Mouse (Mus musculus) embryonic fibroblast, embryonic 13.5 days (primary cell): ENCODE results near the gene H2al2a. TPM values are rescaled to one million over a fixed set of nuclear protein-coding genes. Genes with fewer than 3 reads are reported as not detected.
"Not testable (repeated sequence)": the region's sequence is repeated elsewhere in the genome, so short reads cannot be mapped to it uniquely, and the experiment has no call there.

Source experiments
- H3K27ac ChIP-seq: 2 replicates; pipeline ENCODE4 v1.5.1; 2012; ENCODE audit warnings: low read length, control low read depth, inconsistent platforms; ENCODE audit not compliant: insufficient read depth
- H3K4me1 ChIP-seq: 2 replicates; pipeline ENCODE4 v1.6.1; 2011; ENCODE audit warnings: low read length; ENCODE audit not compliant: control insufficient read depth, insufficient read depth
- H3K4me3 ChIP-seq: 2 replicates; pipeline ENCODE4 v1.5.1; 2011; ENCODE audit warnings: mild to moderate bottlenecking, control low read depth, low read length; ENCODE audit not compliant: insufficient read depth
- CTCF ChIP-seq: IDR thresholded peaks from 2 replicates; pipeline ENCODE4 v1.5.1; 2011; ENCODE audit warnings: mild to moderate bottlenecking, control low read depth, low read length, moderate library complexity, borderline replicate concordance; ENCODE audit not compliant: insufficient read depth
- POLR2A ChIP-seq: IDR thresholded peaks from 2 replicates; pipeline ENCODE4 v1.6.1; 2011; ENCODE audit warnings: low read depth, mild to moderate bottlenecking, control low read depth, low read length, moderate library complexity
- polyA plus RNA-seq: library from polyadenylated mRNA; stranded (reverse); fragments of >200 nt; gene quantifications from 2 replicates; pipeline ENCODE4 v1.2.4, GENCODE M21; 2011; ENCODE audit warnings: low read depth; ENCODE audit not compliant: missing spikeins, insufficient read length

The H2al2a gene
- polyA plus RNA-seq, 1 experiment: not detected

DNA sequence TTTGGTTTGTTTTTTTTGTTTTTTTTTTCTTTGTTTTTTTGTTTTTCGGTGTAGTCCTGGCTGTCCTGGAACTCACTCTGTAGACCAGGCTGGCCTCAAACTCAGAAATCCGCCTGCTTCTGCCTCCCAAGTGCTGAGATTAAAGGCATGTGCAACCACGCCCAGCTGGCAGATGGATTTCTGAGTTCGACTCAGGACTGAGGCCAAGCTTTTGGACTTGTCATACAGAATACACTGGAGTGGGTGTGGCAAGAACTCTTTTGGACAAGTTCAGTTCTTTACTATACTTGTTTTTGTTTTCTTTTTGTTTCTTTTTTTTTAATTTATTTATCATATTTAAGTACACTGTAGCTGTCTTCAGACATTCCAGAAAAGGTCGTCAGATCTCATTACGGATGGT is 18.1 kb downstream of the H2al2a start:
- peaks cover 3% of the 10 kb centered on the region; the same call in 1 of the 2 replicates for H3K4me1 ChIP-seq

DNA sequence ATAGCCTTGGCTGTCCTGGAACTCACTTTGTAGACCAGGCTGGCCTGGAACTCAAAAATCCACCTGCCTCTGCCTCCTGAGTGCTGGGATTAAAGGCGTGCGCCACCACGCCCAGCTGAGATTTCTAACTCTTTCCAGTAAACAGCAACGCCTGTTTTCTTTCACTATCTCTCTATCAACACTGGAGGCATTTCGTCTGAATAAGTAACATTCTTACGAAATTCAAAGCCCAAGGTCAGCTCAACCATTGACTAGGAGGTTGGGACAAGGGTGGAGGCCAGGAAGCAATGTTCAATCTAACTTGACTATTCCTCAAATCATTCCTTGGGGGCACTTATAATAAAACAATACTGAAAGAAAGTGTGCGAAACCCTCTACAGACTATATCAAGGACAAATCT is 18.5 kb downstream of the H2al2a start:
- not testable (repeated sequence) for H3K27ac ChIP-seq, H3K4me1 ChIP-seq, H3K4me3 ChIP-seq

More for the DNA sequence above, 18.1 kb downstream of the H2al2a start:
- no peak overlapping the region for H3K4me3 ChIP-seq
- TF ChIP-seq POLR2A (no peak), CTCF (no peak)
- H3K27ac ChIP-seq: no peak overlapping the region

DNA sequence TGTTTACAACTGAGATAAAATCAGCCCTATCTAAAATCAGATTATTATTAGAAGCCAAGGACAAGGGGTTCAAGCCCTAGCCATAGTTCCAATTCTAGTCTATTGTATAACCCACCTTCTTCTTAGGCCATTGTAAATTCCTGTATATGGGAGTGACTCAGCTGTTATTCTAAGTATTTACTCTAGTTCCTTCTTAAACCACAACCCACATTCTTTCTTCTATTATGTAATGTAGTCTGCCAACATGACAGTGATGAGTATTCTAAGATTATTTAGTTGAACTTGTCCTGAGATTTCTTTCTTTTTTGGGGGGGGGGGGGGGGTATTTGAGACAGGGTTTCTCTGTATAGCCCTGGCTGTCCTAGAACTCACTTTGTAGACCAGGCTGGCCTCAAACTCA is 19.1 kb downstream of the H2al2a start:
- H3K27ac ChIP-seq, H3K4me1 ChIP-seq, H3K4me3 ChIP-seq: not testable (repeated sequence)

DNA sequence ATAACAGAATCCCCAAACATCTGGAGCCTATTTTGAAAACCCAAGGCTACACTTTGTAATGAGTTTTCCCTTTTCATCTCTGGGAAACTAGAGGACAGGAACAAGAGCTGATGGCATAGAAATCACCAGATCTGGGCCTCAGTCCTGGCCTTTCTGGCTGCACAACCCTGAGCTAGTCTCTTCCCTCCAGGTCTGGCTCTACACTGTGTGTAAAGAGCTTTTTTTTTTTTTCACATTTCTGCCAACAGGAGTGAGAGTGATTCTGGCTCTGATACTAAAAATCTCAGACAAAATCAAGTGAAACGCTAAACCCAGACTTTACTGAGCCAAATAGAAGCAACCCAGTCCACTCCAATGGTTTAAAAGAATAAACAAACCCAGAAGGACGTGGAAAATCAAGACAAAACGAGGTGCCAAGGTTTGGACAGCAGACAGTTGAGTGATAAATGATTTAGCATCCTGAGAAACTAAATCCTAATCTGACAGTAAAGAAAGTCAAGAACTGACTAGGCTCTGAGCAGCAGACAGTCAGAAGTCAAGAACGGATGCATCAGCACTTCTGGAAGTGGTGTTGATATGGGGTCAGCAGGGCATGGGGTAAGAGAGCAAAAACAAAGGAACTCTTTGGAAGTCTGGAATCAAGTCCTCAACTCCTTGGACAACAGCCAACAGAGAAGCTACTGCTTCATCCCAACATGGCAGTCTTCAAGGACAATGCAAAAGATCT is 21.0 kb downstream of the H2al2a start:
- Histone ChIP-seq H3K27ac (no peak overlapping the region), H3K4me3 (no peak overlapping the region)

DNA sequence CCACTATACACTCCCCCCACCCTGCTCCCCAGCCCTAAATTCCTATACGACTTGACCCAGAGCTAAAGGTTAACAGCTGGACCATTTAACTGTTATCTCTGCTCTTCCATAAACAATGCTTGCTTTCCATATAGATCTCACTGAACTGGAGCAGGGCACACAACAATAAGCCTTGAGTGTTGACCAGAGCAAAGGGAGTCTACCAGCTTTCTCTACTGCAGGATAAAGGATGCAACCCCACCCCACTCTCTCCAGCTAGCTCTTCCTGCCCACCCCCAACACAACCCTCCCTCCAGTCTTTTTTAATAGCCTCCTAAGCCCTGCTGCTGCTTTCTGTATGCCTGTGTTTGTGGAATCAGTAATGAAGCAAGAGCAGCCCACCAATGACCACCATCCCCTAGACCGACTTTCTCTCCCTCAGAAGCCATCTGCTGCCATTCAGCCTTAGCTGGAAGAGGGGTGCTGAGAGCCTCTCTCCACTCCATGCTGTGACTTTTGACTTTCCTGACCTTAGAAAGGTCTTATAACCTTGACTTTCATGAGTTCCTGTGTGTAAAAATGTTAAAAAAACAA is 22.8 kb downstream of the H2al2a start:
- no peak overlapping the region for H3K27ac ChIP-seq
- no peak overlapping the region for H3K4me3 ChIP-seq
- TF ChIP-seq POLR2A: no peak
- no peak for TF ChIP-seq CTCF
- H3K4me1 ChIP-seq: peaks cover 8% of the 10 kb centered on the region

More for the DNA sequence above, 21.0 kb downstream of the H2al2a start:
- H3K4me1 ChIP-seq: peaks cover 6% of the 10 kb centered on the region
- TF ChIP-seq POLR2A: no peak
- no peak for TF ChIP-seq CTCF

DNA sequence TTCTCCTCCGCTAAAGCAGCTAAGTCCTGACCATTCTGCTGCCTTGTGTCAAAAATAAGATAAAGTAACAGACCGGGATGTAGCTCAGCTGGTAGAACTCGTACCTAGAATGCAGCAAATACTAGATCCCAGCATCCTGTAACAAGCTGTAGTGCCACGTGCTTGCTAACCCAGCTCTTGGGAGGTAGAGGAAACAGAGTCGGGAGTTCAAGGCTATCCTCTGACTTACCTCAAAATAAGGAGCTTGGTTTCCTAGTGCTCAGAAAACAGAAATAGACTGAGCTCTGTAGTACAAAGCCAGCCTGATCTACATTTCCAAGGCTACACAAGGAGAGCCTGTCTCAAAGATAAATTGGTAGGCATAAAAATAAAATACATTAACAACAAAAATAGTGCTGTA is 23.5 kb downstream of the H2al2a start:
- TF ChIP-seq POLR2A (no peak), CTCF (no peak)
- peaks cover 8% of the 10 kb centered on the region for H3K4me1 ChIP-seq
- no peak overlapping the region for H3K27ac ChIP-seq
- H3K4me3 ChIP-seq: no peak overlapping the region

DNA sequence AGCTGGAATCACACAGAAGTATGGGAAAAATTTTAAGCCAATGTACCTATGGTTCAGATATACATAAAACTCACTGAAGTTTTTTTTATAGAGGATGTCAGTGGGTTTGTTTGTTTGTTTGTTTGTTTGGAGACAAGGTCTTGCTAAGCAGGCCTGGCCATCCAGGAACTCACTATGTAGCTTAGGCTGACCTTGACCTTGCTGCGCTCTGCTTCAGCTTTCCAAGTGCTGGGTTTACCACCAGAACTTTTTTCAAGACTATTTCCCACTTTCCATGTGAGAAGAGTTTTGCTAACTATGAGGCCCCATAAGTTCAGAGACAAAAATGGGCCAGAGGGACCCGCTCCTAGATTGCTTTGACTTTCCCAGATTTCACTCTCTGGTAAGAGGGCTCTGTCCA is 23.9 kb downstream of the H2al2a start:
- TF ChIP-seq CTCF (no peak), POLR2A (no peak)

DNA sequence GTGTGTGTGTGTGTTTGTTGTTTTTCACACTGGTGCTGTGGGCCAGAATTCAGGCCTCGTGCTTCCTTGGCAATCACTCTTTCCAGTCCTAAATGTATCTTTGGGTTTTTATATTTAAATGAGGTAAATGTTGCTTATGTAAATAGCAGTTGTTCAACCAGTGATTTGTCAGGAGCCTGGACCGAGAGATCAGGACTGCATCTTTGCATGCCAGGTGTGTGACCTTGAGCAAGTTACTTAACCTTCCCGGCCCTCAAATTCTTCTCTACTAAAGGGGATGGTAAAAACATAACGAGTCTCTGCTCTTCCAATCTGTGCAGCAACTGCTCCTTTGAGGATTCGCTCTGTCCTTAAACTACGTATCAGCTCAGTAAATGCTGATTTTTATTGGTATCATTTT is 25.4 kb downstream of the H2al2a start:
- peaks cover 8% of the 10 kb centered on the region for H3K4me1 ChIP-seq
- no peak overlapping the region for H3K4me3 ChIP-seq
- no peak overlapping the region for H3K27ac ChIP-seq
- no peak for TF ChIP-seq CTCF
- no peak for TF ChIP-seq POLR2A

More for the DNA sequence above, 23.9 kb downstream of the H2al2a start:
- no peak overlapping the region for H3K27ac ChIP-seq
- no peak overlapping the region for H3K4me3 ChIP-seq
- H3K4me1 ChIP-seq: peaks cover 8% of the 10 kb centered on the region

DNA sequence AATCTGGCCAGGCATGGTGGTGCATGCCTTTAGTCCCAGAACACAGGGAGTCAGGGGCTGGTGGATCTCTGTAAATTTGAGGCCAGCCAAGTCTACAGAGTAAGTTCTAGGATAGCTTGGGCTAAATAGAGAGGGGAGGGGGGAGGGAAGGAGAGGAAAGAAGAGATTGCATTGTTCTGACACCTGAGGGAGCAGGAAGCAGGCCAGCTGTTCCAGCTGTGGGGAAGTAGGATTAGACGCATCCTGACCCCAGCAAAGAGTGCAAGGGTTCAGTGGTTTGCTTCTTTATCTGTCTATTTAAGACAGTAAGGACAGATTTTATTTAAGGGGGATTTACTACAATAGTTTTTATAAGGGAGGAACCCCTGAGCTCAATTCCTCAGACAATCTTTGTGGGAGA is 26.1 kb downstream of the H2al2a start:
- H3K27ac ChIP-seq: no peak overlapping the region
- TF ChIP-seq CTCF (no peak), POLR2A (no peak)
- no peak overlapping the region for H3K4me3 ChIP-seq
- H3K4me1 ChIP-seq: peaks cover 8% of the 10 kb centered on the region

DNA sequence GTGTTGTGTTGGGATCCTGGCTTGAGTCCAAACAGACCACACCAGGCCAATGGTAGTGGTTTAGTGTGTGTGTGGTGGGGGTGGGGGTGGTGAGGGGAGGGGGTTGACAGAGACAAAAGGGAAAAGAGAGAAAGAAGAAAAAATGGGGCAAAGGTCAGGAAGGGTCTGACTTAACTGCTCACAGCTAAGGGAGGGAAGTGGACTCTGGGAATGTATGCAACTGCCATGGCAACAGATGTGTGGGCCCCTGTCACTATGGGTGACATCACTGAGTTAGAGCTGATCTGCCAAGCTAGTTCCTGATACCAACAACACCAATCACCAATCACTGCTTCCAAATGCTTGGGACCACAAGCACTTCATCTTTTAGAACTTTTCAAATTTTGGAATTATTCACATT is 26.6 kb downstream of the H2al2a start:
- Histone ChIP-seq H3K4me1 (peaks cover 8% of the 10 kb centered on the region; the same call in 1 of the 2 replicates), H3K27ac (no peak overlapping the region), H3K4me3 (no peak overlapping the region)
- no peak for TF ChIP-seq CTCF
- no peak for TF ChIP-seq POLR2A
